9 mouse cellular contexts compared by ENCODE assay signal in genomic region chr12:16009822-16010620, GRCm38 (mm10).
DNase-seq lines count a peak whose midpoint lies in the region; ATAC-seq lines count a peak whose summit lies in the region.
"Had no signal": no experiment of that assay in that cellular context is flagged by ENCODE, and none has a peak within 500 bp of the region (broad histone marks: within the 10 kb centered on the region; RNA-seq: fewer than 3 reads in every experiment).

No protein-coding gene starts in this region.

- ATAC-seq in heart, embryonic 16.5 days (replicated peaks; ENCODE audit: extremely low read depth, insufficient read depth, low FRiP score) = no peak
- ATAC-seq in granulocyte monocyte progenitor cell, adult 5-6 weeks (replicated peaks; ENCODE audit: poor library complexity, severe bottlenecking) = no peak

- peak overlapping the region; percentile 38 for H3K27ac ChIP-seq in heart, embryonic 16.5 days (ENCODE audit: low read length)
- H3K27ac ChIP-seq in limb, embryonic 10.5 days = no peak overlapping the region
- H3K27ac ChIP-seq: limb, embryonic 12.5 days had no signal

- WGBS in heart, embryonic 16.5 days = 58% methylated on average over 10 of the region's 10 CpGs
- WGBS in limb, embryonic 10.5 days = 51% methylated on average over 10 of the region's 10 CpGs

- no peaks in the 10 kb centered on the region for H3K36me3 ChIP-seq in heart, embryonic 16.5 days (ENCODE audit: control insufficient read depth, insufficient read depth)
- no peaks in the 10 kb centered on the region for H3K36me3 ChIP-seq in limb, embryonic 10.5 days
- H3K36me3 ChIP-seq: limb, embryonic 12.5 days had no signal

- no peaks in the 10 kb centered on the region for H3K27me3 ChIP-seq in heart, embryonic 16.5 days (ENCODE audit: control insufficient read depth, insufficient read depth, low read length)
- H3K27me3 ChIP-seq in limb, embryonic 10.5 days (ENCODE audit: low read depth, poor library complexity, severe bottlenecking) = no peaks in the 10 kb centered on the region
- H3K27me3 ChIP-seq: limb, embryonic 12.5 days had no signal

- H3K9ac ChIP-seq in heart, embryonic 16.5 days (ENCODE audit: low read length) = 0 out of 2 replicates have a peak overlapping the region, but pooled peaks have one; percentile 21
- H3K9ac ChIP-seq: limb, embryonic 12.5 days had no signal

- H3K4me1 ChIP-seq in heart, embryonic 16.5 days (ENCODE audit: control insufficient read depth, insufficient read depth, low read length) = peaks cover 27% of the 10 kb centered on the region
- peaks cover 22% of the 10 kb centered on the region for H3K4me1 ChIP-seq in limb, embryonic 10.5 days

- no peaks in the 10 kb centered on the region for H3K9me3 ChIP-seq in heart, embryonic 16.5 days (replicated peaks; ENCODE audit: control insufficient read depth, low read length)
- H3K9me3 ChIP-seq in limb, embryonic 10.5 days (replicated peaks) = no peaks in the 10 kb centered on the region
- H3K9me3 ChIP-seq: limb, embryonic 12.5 days had no signal

- H3K4me3 ChIP-seq in heart, embryonic 16.5 days (ENCODE audit: low read length) = no peak overlapping the region
- H3K4me3 ChIP-seq in limb, embryonic 10.5 days = no peak overlapping the region
- H3K4me3 ChIP-seq: limb, embryonic 12.5 days had no signal

- DNase-seq in gastrocnemius, postnatal 14 days = peak; percentile 15
- no peak for DNase-seq in gastrocnemius, adult 8-10 months (ENCODE audit: low spot score in 2 of 2)
- DNase-seq in retina, postnatal 1 day = peak; percentile 14
- DNase-seq in retina, embryonic 14.5 days (ENCODE audit: low spot score) = no peak
- DNase-seq in skeletal muscle tissue, adult 2 months (ENCODE audit: low read depth, low spot score) = peak; percentile 45
- DNase-seq in limb, embryonic 10.5 days (ENCODE audit: low spot score) = no peak

- intact Hi-C loops in gastrocnemius, postnatal 14 days (cut with DNase I; ENCODE audit: low total_unique reads) = no loop called here

- H3K4me2 ChIP-seq in heart, embryonic 16.5 days (ENCODE audit: low read depth, low read length) = no peak overlapping the region
- H3K4me2 ChIP-seq: limb, embryonic 12.5 days had no signal

Comparison
In these comparisons a context has a peak if more than half of its experiments do, and no peak if none do; other contexts are left out.
1. DNase-seq: peak in gastrocnemius, postnatal 14 days (single experiment), retina, postnatal 1 day (single experiment) and skeletal muscle tissue, adult 2 months (single experiment); none in gastrocnemius, adult 8-10 months (0 of 2), retina, embryonic 14.5 days (single experiment) and limb, embryonic 10.5 days (single experiment).